Mouse (Mus musculus) T-helper 1 cell (primary cell): ENCODE measurements around the gene Lrrfip1.

Source experiments
- in situ Hi-C: fragments of 300-600 bp; cut with MboI, MseI; formaldehyde crosslinking; loops from one replicate; pipeline ENCODE4 v1.15.1; 2025; ENCODE audit warnings: high pct_unique_total_duplicates

Lrrfip1 gene

DNA sequence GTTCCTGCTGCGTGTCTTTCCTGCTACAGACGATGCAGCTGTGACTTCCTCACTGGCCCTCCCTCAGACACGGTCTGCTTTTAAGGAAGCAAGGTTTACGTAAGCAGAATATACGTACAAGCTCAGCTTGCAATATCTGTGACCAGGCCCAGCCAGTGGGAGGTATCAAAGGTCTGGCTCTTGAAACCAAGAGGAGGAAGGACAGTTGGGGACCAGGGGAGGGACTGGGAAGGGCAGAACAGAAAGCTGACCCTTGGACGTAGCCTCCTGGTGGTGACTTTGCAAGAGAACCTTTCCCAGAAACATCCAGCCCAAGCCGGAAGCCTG is 81.8 kb downstream of the Lrrfip1 start:
- in situ Hi-C loops: no loop called here

GRCm38 (mm10) chr1:91084374-91084773 is 85.8 kb downstream of the Lrrfip1 start:
- in situ Hi-C loops: no loop called here

- in situ Hi-C loops: no loop called here
Measured at GRCm38 (mm10) chr1:91085009-91085408, 86.5 kb downstream of the Lrrfip1 start.

GRCm38 (mm10) chr1:91085686-91086085 is 87.1 kb downstream of the Lrrfip1 start:
- in situ Hi-C loops: no loop called here

GRCm38 (mm10) chr1:91086325-91086724 is 87.8 kb downstream of the Lrrfip1 start:
- in situ Hi-C loops: no loop called here

GRCm38 (mm10) chr1:91086748-91087147 is 88.2 kb downstream of the Lrrfip1 start:
- in situ Hi-C loops: no loop called here

DNA sequence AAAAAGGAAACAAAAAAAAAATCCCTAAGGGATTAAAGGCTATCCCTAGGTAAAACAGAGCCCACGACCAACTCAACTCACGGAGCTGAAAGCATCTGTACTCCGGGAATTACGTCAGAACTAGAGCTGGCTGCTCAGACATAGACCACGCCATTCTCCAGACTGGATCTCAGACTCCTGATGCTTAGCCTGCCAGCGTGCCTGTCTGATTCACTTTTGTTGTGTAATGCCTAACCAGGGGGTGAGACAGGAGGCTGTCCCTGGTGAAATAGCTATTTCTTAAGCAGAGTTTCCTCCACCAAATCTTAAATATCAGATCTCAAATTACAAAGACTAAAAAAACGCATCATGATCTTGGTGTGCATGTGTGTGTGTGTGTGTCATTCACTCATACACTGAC is 89.5 kb downstream of the Lrrfip1 start:
- in situ Hi-C loops: no loop called here

DNA sequence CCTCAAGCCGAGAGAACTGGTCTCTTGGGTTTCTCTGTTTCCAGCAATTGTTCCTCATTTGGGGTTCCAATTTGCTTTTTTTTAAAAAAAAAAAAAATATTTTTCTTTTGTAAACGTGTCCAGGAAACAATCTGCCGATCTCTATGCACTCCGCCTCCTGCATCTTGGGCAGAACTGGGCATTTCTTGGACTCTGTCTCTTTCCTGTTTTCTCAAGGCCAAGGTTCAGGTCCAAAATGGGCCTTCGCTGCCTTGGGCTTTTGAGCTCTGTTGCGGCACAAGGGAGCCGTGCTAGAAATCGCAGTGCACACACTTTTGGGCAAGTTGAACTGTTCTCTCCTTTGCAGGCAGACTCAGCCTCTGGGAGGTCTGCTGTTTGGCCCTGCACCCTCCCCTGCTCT is 90.4 kb downstream of the Lrrfip1 start:
- in situ Hi-C loops: no loop called here

GRCm38 (mm10) chr1:91090456-91090855 is 91.9 kb downstream of the Lrrfip1 start:
- in situ Hi-C loops: loop anchor here (5.0 kb wide), 1 partner anchor 33 kb away; no protein-coding TSS in a partner anchor

DNA sequence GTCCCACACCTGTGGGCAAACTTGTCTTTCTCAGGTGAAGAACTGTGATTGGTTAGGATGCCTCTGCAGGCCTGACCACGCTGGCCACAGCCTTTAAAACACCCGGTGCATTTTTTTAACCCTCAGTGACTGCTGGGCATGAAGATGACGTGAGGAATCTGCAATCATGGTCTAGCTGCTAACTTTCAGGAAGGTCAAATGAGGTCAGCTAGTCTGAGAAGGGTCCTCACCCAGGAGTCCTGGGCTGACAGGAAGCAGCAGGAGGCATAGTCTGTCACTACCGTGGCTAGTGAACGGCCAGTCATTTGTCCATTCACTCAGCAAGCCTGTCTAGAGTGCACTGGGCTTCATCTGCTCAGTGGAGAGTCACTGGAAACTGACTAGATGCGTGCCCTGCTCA is 93.9 kb downstream of the Lrrfip1 start:
- in situ Hi-C loops: loop anchor here (5.0 kb wide), 1 partner anchor 35 kb away; no protein-coding TSS in a partner anchor

- in situ Hi-C loops: loop anchor here (5.0 kb wide), 1 partner anchor 36 kb away; no protein-coding TSS in a partner anchor
Measured at GRCm38 (mm10) chr1:91093296-91093695, 94.8 kb downstream of the Lrrfip1 start.

DNA sequence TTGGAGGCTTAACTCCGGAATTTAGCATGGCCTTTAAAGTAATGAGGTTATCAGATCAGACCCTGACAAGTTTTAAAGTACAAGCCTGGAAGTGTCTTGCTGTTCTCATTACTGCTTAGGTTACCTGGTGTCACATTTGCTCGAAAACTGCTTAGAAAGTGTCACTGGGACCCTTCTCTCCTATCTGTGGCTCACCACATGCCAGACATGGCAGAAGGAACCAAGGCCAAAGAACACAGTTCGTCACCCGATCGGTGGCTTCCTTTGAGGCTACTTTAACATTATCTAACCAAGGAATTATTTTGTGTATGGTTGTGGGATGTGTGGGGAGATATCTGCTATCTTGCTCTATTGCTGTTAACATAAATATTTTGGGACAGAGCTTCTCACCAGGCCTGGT is 95.5 kb downstream of the Lrrfip1 start:
- in situ Hi-C loops: loop anchor here (5.0 kb wide), 1 partner anchor 37 kb away; no protein-coding TSS in a partner anchor

DNA sequence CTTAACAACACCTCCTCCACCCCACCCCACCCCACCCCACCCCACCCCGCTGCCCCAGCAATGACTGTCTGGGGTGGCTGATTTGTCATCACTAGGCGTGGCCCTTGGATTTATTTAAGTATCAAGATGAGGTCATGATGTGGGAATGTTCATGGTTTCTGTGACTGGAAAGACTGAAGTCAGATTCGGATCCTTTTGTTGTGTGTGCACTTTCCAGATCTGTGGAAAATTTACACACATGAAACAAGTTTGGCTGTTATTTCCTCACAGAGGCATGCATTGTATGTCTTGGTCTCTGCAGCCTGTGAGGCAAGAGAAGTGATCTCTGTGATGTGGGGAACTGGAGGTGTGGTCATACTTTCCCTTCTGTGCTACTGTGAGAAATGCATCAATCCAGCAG is 96.7 kb downstream of the Lrrfip1 start:
- in situ Hi-C loops: no loop called here

DNA sequence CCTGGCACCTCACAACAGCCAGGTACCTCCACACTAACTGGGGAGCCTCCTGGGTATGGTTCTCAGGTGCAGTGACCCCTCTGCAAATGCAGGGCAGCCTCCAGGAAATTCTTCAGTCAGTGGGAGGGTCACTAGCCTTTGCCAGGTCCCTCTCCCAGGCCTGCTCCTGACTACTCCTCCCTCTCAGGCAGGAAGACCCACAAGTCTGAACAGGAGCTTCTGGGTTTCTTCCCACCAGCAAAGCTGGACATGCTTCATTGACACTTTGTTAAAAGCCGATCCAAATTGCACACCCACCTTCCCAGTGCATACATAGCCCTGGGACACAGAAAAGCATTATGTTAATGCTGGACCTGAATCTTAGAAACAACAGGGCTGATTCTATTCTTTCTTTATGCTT is 97.3 kb downstream of the Lrrfip1 start:
- in situ Hi-C loops: no loop called here

DNA sequence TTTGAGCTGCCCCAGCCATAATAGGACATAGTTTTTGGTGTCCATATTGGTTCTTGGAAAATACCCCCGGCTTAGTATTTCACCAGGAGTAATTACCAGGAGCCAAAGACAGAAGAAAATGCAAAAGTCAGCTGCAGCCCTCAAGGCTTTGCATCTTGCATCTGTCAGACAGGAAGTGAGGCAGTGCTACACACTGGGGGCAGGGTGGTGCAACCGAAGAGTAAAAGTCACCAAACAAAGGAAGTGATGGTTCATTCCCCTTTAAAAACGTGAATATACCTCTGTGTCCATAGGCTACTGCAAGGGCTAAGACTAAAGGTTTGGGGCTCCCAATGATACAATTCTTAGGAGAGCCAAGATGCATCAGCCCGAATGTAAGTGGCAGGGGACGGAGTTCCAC is 98.0 kb downstream of the Lrrfip1 start:
- in situ Hi-C loops: no loop called here

DNA sequence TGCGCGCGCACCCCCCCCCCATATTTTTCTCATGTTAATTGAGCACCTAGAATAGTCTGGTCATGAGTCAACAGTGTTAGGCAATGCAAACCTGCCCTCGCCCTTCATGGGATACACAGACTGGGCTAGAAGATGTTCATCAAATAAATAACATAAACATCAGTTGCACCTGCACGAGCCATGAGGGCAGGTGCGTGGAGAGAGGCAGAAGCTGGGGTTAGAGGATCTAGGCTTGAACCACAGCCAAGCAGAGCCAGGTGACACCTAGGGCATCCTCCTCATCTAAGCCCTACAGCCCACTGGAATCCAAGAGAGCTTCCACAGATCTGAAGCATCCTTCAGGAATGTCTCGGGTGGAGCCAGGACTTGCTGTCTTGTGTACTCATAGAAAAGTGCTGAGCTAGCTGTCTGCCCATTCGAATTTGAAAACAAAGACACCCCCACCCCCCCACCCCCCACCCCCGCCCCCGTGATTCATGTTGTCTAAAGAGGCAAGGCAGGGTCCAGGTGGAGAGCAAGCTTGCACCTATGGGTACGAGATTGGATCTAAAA is 98.8 kb downstream of the Lrrfip1 start:
- in situ Hi-C loops: no loop called here

DNA sequence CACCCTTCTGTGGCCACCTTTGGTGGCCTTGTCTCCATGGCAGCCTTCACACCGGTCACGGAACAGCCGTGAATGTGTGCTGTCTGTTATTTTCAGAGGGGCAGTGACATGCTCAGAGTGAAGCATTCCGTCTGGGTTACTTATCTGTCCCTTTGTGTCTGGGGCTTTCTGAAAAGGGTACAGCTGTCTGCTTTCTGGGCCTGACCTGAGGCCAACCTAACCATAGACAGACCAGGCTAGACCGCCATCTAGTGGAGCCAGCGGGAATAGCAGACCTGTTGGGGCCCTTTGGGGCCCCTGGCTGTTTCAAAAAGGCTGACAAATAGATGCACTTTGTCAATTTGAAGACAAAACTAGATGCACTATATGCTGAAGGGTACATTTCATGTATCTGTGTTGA is 100.3 kb downstream of the Lrrfip1 start:
- in situ Hi-C loops: no loop called here

DNA sequence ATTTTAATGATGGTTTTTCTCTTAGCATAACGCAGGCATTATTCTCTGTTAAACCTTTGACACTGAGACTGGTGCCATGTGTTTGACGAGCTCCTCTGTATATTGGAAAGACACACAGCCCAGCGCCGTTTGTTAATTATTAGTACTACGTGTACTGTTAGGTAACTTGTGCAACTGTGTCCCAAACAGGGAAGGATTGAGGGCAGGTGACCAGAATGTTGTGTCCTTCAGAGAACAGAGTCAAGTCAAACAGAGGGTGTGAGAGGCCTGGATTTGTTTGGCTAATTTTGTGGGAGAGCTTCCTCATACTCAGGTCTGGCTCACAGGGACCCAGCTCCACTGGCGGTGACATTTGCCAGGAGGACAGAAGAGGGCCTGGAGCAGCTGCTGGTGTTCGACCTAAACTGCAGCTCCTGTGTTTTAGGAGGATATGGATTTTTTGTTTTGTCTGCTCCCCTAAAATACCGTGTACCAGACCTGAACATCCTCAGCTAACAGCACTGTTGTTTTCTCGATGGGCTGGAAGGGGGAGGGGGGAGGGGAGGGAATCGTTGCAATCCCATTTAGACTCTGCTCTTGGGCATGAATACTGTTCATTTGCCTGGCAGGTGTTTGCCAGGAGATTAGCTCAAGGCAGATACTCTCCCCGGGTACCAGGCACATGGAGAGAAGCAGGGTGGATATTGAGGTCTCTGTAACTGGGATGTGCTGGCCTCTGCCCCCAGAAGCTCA is 103.3 kb downstream of the Lrrfip1 start:
- in situ Hi-C loops: loop anchor here (5.0 kb wide), 1 partner anchor 135 kb away; the partner anchor contains the start of gene Rab17

DNA sequence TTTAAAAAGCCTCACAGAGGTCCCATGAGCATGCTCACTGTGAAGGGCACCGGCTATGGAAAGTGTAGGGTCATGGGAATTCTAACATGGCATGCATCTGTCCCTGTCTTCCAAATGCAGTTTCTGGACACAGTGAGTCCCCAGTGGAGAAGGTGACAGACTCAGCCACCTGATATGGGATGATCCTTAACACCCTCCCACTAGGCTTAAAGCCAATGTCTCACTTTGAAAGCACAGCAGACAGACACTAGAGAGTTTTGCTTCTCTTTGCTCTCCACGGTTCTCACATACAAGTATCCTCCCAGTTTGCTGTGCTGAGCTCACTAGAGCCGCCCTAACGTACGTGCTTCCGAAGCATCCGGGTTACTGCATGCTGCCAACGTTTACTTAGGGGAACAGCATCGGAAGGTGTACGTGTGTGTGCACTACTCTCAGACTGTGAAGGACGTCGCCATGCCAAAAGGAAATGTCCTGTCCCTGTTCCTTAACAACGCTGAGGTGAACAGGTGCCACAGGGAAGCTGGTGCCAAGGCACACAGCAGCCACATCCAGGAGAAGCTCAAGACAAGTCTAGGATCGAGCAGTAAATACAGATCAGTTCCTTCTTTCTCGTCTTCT is 104.9 kb downstream of the Lrrfip1 start:
- in situ Hi-C loops: loop anchor here (5.0 kb wide), 1 partner anchor 136 kb away; the partner anchor contains the start of gene Rab17

DNA sequence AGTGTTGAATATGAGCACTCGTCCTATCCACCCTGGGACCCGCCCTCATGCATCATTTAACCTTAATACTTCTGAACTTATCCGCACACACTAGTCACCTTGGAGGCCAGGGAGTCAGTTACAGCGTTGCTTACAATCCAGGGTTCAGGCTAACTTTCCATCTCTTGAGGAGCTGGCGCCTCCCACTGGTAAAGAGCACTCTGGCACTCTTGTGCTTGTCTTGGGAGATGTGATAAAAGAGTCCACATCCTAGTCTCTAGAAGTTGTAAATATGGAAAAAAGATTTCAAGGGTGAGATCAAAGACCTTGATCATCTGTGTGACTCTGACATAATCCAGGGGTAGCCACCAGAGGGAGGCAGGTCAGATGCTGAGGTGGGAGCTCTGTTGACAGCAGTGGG is 109.0 kb downstream of the Lrrfip1 start:
- in situ Hi-C loops: no loop called here

- in situ Hi-C loops: no loop called here
Measured at GRCm38 (mm10) chr1:91109302-91109701, 110.8 kb downstream of the Lrrfip1 start.

DNA sequence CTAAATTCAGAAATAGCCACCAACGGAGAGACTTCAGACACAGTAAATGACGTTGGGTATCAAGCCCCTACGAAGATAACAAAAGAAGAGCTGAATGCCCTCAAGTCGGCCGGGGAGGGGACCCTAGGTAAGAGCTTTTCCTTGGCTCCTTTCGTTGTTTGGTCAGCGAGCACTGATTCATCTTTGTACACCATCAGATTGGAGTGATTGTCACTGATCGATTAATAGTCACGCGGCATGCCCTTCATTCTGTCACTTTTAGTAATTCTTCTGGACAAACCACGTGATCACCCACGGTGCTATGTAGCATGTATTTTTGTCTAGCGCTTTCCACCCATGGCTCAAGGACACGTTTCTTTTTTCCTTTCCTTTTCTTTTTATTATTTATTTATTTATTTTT is 113.6 kb downstream of the Lrrfip1 start:
- in situ Hi-C loops: no loop called here

GRCm38 (mm10) chr1:91112606-91113005 is 114.1 kb downstream of the Lrrfip1 start:
- in situ Hi-C loops: no loop called here
